Mouse (Mus musculus): ENCODE measurements at regions not wholly inside any gene's neighbourhood (a gene's known extent, or its start where the extent isn't known, plus 50 kb on each side); places are given as distances from the start of the nearest gene placed in this dataset.

- peak in 1 of 2 experiments; percentile 29 for DNase-seq
These were observed 108.5 kb upstream of the Bmp2 start for GRCm38 (mm10) chr2:133443490-133443889.

DNA sequence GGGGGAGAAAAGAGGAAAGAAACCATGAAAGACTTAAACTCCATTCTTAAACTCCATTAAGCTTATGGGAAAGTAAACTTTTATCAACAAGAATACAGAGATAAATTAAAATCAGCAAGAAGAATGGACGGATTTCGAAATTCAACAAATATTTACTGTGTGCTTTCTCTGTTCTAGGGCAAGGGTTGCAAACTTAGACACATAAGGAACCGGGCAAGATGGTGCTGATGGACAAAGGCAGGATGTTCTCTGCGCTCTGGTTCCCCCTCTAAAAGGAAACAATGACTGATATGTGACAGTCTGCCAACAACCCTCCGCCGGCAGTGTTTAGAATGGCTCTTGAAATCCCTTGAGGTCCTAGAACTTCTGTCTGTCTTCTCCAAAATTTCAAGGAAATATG, 99.0 kb upstream of the Bmp2 start:
- DNase-seq: no peak

DNA sequence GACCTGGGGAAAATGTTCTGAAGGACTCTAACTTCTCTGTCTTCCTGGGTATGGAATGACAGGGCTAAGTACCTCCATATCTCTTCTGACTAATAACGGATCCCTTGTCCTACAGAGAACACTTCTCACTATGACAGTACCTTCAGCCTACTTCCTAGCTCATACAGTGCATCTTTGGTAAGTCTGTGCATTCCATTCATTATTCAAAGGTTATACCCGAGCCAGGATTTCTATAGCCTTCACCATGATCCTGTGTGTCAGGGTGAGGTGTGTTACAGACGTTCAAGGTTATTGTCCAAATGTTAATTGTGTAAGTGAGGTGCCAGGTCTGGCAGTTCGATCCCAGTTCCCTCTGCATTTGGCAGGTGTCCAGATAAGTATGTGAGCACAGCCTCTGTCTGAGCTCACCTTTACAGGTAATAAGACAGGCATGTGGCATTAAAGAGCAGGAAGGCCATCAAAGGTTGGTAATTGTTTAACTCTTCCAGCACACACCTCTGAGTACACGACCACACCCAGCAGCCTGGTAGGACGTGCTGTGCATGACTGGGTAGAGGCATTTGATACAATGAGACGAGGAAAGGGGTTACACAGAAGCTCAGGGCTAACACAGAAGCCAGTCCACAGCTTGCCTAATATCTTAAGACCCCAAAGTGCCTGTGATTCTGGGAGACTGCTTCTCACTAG, 96.3 kb upstream of the Bmp2 start:
- no peak for DNase-seq

DNA sequence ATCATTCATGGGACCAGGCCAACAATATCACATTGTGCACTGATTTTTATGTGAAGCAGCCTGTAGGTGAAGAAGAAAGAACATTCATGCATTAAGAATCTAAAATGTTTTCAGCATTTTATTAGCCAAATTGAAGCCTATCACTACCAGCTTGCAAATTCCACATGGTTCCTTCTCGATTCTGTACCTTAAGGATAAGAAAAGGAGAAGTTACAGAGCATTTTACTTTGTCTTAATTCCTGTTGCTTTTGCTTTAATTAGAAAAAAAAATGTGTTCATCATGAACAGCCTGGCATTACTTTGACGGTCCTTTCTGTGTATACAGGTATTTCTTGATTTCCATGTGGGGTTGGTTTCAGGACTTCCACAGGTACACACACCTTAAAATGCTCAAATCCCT, 95.2 kb upstream of the Bmp2 start:
- DNase-seq: no peak

DNA sequence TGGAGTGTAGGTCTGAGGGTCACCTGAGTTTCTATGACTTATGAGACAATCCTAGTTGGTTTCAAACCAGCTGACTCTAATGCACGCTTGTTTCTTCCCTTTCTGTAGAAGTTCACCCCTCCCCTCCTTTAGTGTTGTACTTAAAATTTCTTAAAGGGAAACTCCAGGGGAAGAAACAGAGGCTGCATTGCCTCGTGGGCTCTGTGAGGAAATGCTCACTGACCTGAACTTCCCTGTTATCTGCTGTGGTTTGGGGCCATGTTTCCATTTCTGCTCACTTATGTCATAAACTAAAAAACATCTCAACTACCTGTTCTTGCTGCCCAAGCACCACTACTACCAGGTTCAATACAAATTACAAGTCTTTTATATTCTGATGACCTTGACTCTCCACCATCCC, 93.2 kb upstream of the Bmp2 start:
- no peak for DNase-seq

DNA sequence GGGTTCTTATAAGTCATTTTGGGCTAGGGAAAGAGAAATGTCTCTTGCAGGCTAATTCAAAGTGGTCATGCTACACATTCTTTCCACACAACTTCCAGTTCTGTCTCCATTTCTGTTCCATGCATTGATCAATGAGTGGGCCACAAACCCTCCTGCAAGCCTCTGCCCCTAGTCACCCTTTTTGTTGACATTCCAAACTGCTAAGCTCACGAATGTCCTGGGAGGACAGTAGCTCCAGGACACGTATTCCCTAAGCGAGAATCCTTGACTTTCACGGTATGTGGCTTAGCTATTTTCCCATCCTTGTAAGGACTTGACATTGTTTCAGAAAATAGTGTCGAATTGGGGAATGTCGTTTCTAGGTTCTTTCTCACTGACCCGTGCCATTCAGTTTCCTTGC, 91.1 kb upstream of the Bmp2 start:
- DNase-seq: no peak

- DNase-seq: no peak
These were observed 89.6 kb upstream of the Bmp2 start for GRCm38 (mm10) chr2:133462378-133462777.

GRCm38 (mm10) chr2:133467170-133468168, 84.5 kb upstream of the Bmp2 start:
- DNase-seq: no peak

GRCm38 (mm10) chr2:133472966-133473744, 78.8 kb upstream of the Bmp2 start:
- no peak for DNase-seq

DNA sequence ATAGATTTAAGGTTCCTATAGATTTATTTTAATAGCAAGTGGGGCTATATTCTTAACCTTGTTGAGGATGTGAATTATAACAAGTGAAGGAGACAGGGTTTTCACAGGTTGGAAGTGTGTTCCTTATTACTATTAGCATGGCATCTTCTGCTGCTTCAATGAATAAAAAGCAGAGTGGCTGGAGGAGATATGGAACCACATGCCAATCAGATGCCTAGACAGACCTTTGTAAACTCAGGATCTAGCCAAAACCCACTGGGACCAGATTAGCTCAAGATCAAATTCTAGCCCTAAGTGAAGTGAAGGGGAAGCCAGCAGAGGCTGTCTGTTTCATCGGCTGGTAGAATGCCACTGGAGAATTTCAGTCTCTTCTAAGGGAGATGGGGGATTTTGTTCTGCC, 77.8 kb upstream of the Bmp2 start:
- no peak for DNase-seq

DNA sequence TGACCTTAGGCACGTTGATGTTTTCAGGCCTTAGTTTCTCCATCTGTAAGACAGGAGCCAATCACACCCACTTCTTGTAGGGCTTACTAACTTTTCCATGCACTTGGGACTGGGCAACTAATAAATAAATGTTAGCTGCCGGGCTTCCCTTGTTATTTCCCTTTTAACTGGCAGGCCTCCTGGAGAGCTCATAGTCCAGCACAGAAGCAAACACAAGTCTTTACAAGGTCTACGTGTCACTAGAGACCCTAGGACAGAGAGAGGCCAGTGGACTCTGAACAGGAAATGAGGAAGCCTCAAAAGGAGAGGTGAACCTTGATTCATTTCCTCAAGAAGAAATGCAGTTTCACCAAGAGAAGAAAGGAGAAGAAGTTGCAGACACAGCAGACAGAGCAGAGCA, 71.1 kb upstream of the Bmp2 start:
- DNase-seq: no peak

DNA sequence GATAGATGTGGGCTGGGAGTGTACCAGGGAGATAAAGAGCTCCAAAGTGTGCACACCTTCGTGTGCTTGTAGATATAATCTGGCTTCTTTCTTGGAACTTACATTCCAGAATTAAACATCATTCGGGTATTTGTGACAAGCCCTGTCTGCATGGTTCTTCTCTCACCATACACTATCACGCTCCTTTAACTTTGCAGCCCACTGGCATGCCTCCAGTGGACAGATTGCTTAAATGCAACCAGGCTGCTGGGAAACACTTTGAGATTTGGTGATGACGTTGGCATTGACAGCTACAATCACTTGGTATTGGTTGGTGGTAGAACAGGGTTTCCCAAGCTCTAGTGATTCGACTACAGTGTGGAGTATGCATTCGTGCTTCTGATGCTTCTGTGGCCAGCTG, 70.7 kb upstream of the Bmp2 start:
- peak in 1 of 2 experiments; percentile 26 for DNase-seq

DNA sequence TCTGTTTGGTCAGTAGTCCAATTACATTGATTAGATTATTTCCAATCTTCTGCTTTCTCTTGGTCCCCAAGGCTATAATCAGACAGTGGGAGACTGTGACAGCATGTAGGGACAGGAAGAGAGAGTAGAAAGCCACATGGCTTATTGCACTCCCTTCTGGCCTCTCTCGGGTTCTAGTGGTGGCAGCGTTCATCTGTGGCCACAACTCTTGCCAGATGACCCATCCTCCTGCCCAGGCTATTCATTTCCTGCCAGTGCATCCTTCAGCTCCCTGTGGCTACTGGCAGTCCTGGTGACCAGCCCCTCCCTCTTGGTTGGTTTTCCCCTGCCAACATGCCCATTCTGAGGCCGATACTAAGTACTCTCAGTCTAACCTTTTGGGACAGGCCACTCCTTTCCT, 70.2 kb upstream of the Bmp2 start:
- peak; percentile 45 to 59 for DNase-seq

DNA sequence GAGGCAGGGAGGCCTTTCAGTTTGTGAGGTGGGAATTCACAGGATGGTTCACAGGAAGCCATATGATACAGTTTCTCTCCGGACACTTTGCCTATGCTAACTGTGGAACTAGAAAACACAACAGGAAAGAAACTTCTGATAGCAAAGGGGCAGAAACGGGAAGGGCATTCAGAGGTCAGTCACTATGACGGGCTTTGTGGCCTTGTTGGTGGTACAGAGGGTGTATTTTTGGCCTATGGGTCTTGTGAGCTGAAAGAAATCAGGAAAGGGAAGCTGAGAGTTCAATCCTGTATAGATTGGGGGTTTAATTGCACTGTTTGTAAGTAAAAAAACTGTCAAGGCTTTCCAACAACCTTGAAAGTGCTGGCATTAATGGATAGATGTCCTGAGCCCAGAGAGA, 56.5 kb upstream of the Bmp2 start:
- DNase-seq: no peak

- DNase-seq: no peak
These were observed 55.6 kb upstream of the Bmp2 start for GRCm38 (mm10) chr2:133496389-133496788.

- no peak for DNase-seq
These were observed 54.9 kb upstream of the Bmp2 start for GRCm38 (mm10) chr2:133497071-133497470.

DNA sequence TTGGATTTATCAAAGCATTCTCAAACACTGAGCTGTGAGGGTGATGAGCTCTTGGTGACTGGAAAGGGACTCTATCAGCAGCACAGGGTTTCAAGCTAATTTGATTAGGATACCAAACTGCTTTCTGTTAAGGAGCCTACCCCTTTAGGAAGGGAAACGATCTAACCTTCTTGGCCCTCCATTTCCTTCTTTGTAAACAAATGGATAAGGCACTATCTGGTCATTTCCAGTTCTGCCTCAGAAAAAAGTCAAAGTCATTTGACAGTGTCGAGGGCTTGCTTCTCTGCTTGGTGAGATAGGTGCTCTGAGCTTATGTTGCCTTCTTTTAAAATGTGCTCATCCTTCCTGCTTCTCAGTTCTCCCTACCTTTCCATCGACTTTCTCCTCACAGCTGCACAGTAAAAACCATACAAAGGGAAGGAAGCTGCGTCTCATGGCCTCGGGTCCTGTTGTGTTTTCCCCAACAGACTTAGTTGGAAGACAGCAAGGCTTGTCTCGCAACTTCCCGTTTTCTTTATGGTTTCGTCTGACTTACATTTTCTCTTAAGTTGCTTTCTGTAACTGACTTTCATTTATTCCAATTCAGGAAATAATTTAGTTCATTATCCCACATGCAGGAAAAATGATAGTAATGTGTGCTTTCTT, 54.3 kb upstream of the Bmp2 start:
- no peak for DNase-seq

GRCm38 (mm10) chr2:133498186-133498571, 53.8 kb upstream of the Bmp2 start:
- DNase-seq: no peak

- DNase-seq: no peak
These were observed 53.2 kb upstream of the Bmp2 start for GRCm38 (mm10) chr2:133498717-133499143.

- no peak for DNase-seq
These were observed 52.1 kb upstream of the Bmp2 start for GRCm38 (mm10) chr2:133499904-133500303.

Measured in cerebellum, postnatal 25 days (tissue).